Mouse (Mus musculus) heart, postnatal 0 days (tissue): Measurements from ENCODE around the gene Lcor. TPM values are rescaled to one million over a fixed set of nuclear protein-coding genes. Genes with fewer than 3 reads are reported as not detected.
A peak's percentile ranks its signal among the peaks of the same experiment; 100 is the strongest.

Experiments
- ATAC-seq: fragments of 200-750 bp; cut with Nextera tagmentation; 2 replicates; pipeline ENCODE4 v1.8.0; 2017; ENCODE audit warnings: low read depth, moderate number of reproducible peaks, moderate library complexity; ENCODE audit not compliant: insufficient read depth
- DNase-seq: peaks from one replicate; pipeline ENCODE4 v3.0.0-alpha.2; 2016; ENCODE audit warnings: low spot score
- H3K27ac ChIP-seq: fragments of 300-500 bp; sonication (generic); 2 replicates; pipeline ENCODE4 v1.5.1; 2014; ENCODE audit warnings: low read depth, mild to moderate bottlenecking
- H3K27me3 ChIP-seq: fragments of 300-500 bp; sonication (generic); 2 replicates; pipeline ENCODE4 v1.6.1; 2014; ENCODE audit warnings: low read length, mixed read lengths; ENCODE audit not compliant: control insufficient read depth, insufficient read depth
- H3K36me3 ChIP-seq: fragments of 300-500 bp; sonication (generic); replicated peaks from 2 replicates; pipeline ENCODE4 v1.6.1; 2014; ENCODE audit warnings: low read length, mixed read lengths; ENCODE audit not compliant: control insufficient read depth, insufficient read depth
- H3K4me1 ChIP-seq: fragments of 300-500 bp; sonication (generic); 2 replicates; pipeline ENCODE4 v1.6.1; 2014; ENCODE audit warnings: antibody characterized with exemption; ENCODE audit not compliant: control insufficient read depth, insufficient read depth
- H3K4me2 ChIP-seq: fragments of 300-500 bp; sonication (generic); 2 replicates; pipeline ENCODE4 v1.6.1; 2014; ENCODE audit warnings: low read depth, mild to moderate bottlenecking, low read length, moderate library complexity
- H3K4me3 ChIP-seq: fragments of 300-500 bp; sonication (generic); 2 replicates; pipeline ENCODE4 v1.5.1; 2014; ENCODE audit warnings: low read depth, low read length
- H3K9ac ChIP-seq: fragments of 300-500 bp; sonication (generic); replicated peaks from 2 replicates; pipeline ENCODE4 v1.6.1; 2014; ENCODE audit warnings: low read depth, low read length, mixed read lengths
- H3K9me3 ChIP-seq: fragments of 300-500 bp; sonication (generic); replicated peaks from 2 replicates; pipeline ENCODE4 v1.6.1; 2016; ENCODE audit warnings: low read length; ENCODE audit not compliant: control insufficient read depth
- CTCF ChIP-seq: IDR thresholded peaks from 2 replicates; pipeline ENCODE4 v1.5.1; 2016; ENCODE audit warnings: antibody characterized with exemption, control low read depth, low read depth
- EP300 ChIP-seq: IDR thresholded peaks from 2 replicates; pipeline ENCODE4 v1.6.1; 2016; ENCODE audit warnings: antibody characterized with exemption, low read depth
- WGBS: fragments of 180-500 bp; shearing (Covaris S2); extraction: QIAGEN DNeasy Blood & Tissue Kit; methylation state at CpG from one replicate; pipeline ENCODE4 v1.1.7; 2014; 5-methylcytosine and 5-hydroxymethylcytosine counted together
- polyA plus RNA-seq: library from polyadenylated mRNA; unstranded; fragments of >200 nt; fragmentation: Nextera tagmentation; extraction: Ambion mirVana; gene quantifications from 2 replicates; pipeline ENCODE4 v1.2.1, GENCODE M21; 2015
- total RNA-seq: library from RNA; depleted of rRNA; stranded (reverse); fragments of >200 nt; gene quantifications from 2 replicates; pipeline ENCODE4 v1.2.3, GENCODE M21; 2014; ENCODE audit warnings: low replicate concordance

Gene Lcor
- total and polyA plus RNA-seq, 2 experiments from 2014 or later: 7.5 to 8.0 TPM

DNA sequence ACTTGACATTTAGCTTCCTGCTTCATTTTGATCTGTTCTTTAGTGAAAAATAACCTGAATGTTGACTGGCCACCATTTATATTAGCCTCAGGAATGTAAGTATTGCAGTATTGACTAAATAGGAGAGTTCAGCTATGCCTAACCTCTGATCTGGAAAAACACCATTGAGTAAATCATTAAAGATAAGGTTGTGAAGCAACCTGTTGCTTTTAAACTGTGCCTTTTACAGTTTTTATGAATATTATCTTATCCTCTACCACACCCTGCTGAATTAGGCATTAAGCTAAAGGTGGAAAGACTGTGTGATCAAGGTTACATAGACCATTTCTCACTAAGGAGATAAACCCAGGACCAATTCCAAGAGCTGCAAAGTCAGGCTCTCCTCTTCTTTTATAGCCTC, 95.1 kb downstream of the Lcor start:
- Histone ChIP-seq H3K9me3 (no peaks in the 10 kb centered on the region), H3K4me2 (no peak overlapping the region), H3K9ac (no peak overlapping the region), H3K4me3 (no peak overlapping the region), H3K36me3 (peaks cover 11% of the 10 kb centered on the region), H3K27me3 (no peaks in the 10 kb centered on the region), H3K27ac (no peak overlapping the region), H3K4me1 (no peaks in the 10 kb centered on the region)
- DNase-seq (no peak), ATAC-seq (no peak)
- TF ChIP-seq EP300 (no peak), CTCF (no peak)

GRCm38 (mm10) chr19:41579311-41579920, 97.0 kb downstream of the Lcor start:
- 62% methylated on average over 4 of the region's 4 CpGs for WGBS
- 0 out of 2 replicates have a peak, but pooled peaks have one; percentile 41 for ATAC-seq
- Histone ChIP-seq H3K27me3 (no peaks in the 10 kb centered on the region), H3K4me3 (no peak overlapping the region), H3K27ac (no peak overlapping the region), H3K4me2 (no peak overlapping the region), H3K9ac (no peak overlapping the region), H3K36me3 (peaks cover 28% of the 10 kb centered on the region), H3K4me1 (no peaks in the 10 kb centered on the region), H3K9me3 (no peaks in the 10 kb centered on the region)
- no peak for TF ChIP-seq EP300
- TF ChIP-seq CTCF: no peak
- DNase-seq: no peak

- no peak for DNase-seq
- no peak within 1 kb of the TSS for H3K9ac ChIP-seq
- no peak for ATAC-seq
- WGBS: 92% methylated on average over 23 of the region's 23 CpGs
- H3K27ac ChIP-seq: no peak within 1 kb of the TSS
- no peaks in the 10 kb centered on the region for H3K4me1 ChIP-seq
- H3K4me2 ChIP-seq: no peak within 1 kb of the TSS
- no peaks in the 10 kb centered on the region for H3K27me3 ChIP-seq
- H3K9me3 ChIP-seq: no peaks in the 10 kb centered on the region
- no peak within 1 kb of the TSS for H3K4me3 ChIP-seq
- peaks cover 44% of the 10 kb centered on the region for H3K36me3 ChIP-seq
- no peak for TF ChIP-seq EP300
- no peak for TF ChIP-seq CTCF
Measured at GRCm38 (mm10) chr19:41581706-41582420, 99.4 kb downstream of the Lcor start, which contains the start of gene Gm340. Gene Gm340 (plus strand): TSS chr19:41582370.

DNA sequence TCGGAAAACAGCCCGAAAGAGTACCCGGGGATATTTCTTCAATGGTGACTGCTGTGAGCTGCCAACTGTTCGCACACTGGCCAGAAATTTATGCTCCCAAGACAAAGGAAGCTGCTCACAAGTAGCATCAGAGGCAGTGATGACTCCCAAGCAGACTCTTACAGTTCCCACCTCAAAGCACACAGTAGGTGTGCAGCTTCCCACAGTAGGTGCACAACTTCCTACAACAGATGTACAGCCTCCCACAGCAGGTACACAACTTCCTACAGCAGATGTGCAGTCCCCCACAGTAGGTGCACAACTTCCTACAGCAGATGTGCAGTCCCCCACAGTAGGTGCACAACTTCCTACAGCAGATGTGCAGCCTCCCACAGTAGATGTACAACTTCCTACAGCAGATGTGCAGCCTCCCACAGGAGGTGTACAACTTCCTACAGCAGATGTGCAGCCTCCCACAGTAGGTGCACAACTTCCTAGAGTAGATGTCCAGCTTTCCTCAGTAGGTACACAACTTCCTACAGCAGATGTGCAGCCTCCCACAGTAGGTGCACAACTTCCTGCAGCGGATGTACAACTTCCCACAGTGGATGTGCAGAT, 100.6 kb downstream of the Lcor start:
- H3K36me3 ChIP-seq: peaks cover 44% of the 10 kb centered on the region
- no peak overlapping the region for H3K27ac ChIP-seq
- no peaks in the 10 kb centered on the region for H3K4me1 ChIP-seq
- H3K4me2 ChIP-seq: no peak overlapping the region
- no peaks in the 10 kb centered on the region for H3K9me3 ChIP-seq
- ATAC-seq: no peak
- 96% methylated on average over 5 of the region's 5 CpGs for WGBS
- no peak for TF ChIP-seq CTCF
- no peak for TF ChIP-seq EP300
- no peak overlapping the region for H3K4me3 ChIP-seq
- no peaks in the 10 kb centered on the region for H3K27me3 ChIP-seq
- DNase-seq: no peak
- no peak overlapping the region for H3K9ac ChIP-seq

- H3K4me1 ChIP-seq: no peaks in the 10 kb centered on the region
- H3K4me2 ChIP-seq: no peak overlapping the region
- 88% methylated on average over 10 of the region's 10 CpGs for WGBS
- ATAC-seq (no peak), DNase-seq (no peak)
- peaks cover 41% of the 10 kb centered on the region for H3K36me3 ChIP-seq
- H3K9me3 ChIP-seq: no peaks in the 10 kb centered on the region
- TF ChIP-seq CTCF: no peak
- no peak for TF ChIP-seq EP300
- H3K27me3 ChIP-seq: no peaks in the 10 kb centered on the region
- H3K9ac ChIP-seq: no peak overlapping the region
- H3K27ac ChIP-seq: no peak overlapping the region
- no peak overlapping the region for H3K4me3 ChIP-seq
Measured at GRCm38 (mm10) chr19:41586752-41587151, 104.3 kb downstream of the Lcor start.
